Mouse (Mus musculus) heart, embryonic 14.5 days (tissue): ENCODE data around the gene Aspdh. TPM values are rescaled to one million over a fixed set of nuclear protein-coding genes. Genes with fewer than 3 reads are reported as not detected.

Experiments
- ATAC-seq: fragments of 200-750 bp; cut with Nextera tagmentation; 2 replicates; pipeline ENCODE4 v1.8.0; 2017; ENCODE audit warnings: low read depth, moderate TSS enrichment; ENCODE audit not compliant: insufficient number of reproducible peaks, insufficient read depth, low FRiP score
- H3K27ac ChIP-seq, 2 experiments: fragments of 200-500 bp in 1 of 2; fragments of 300-500 bp in 1 of 2; sonication (generic) in 1 of 2; replicated peaks in 1 of 2; 2 replicates each; pipeline ENCODE4 v1.5.1; 2012 to 2014; ENCODE audit warnings: low read depth in 2 of 2, low read length in 2 of 2, control low read depth in 1 of 2, mild to moderate bottlenecking in 1 of 2, mixed read lengths in 1 of 2; ENCODE audit not compliant: control insufficient read depth in 1 of 2, insufficient read depth in 1 of 2
- H3K27me3 ChIP-seq: fragments of 300-500 bp; sonication (generic); 2 replicates; pipeline ENCODE4 v1.6.1; 2014; ENCODE audit warnings: mild to moderate bottlenecking, low read length, control low read depth; ENCODE audit not compliant: control insufficient read depth, insufficient read depth
- H3K36me3 ChIP-seq: fragments of 300-500 bp; sonication (generic); 2 replicates; pipeline ENCODE4 v1.6.1; 2014; ENCODE audit warnings: mild to moderate bottlenecking, control low read depth, low read length, mixed read lengths; ENCODE audit not compliant: control insufficient read depth, insufficient read depth
- H3K4me1 ChIP-seq, 2 experiments: fragments of 200-500 bp in 1 of 2; fragments of 300-500 bp in 1 of 2; sonication (generic) in 1 of 2; 2 replicates each; pipeline ENCODE4 v1.6.1; 2012 to 2014; ENCODE audit warnings: low read length in 2 of 2, control low read depth in 1 of 2, mixed read lengths in 1 of 2; ENCODE audit not compliant: control insufficient read depth in 2 of 2, insufficient read depth in 2 of 2
- H3K4me2 ChIP-seq: fragments of 300-500 bp; sonication (generic); 2 replicates; pipeline ENCODE4 v1.6.1; 2014; ENCODE audit warnings: mild to moderate bottlenecking, low read length
- H3K4me3 ChIP-seq, 2 experiments: fragments of 200-500 bp in 1 of 2; fragments of 300-500 bp in 1 of 2; sonication (generic) in 1 of 2; 2 replicates each; pipeline ENCODE4 v1.5.1; 2012 to 2014; ENCODE audit warnings: low read length in 2 of 2, mild to moderate bottlenecking in 2 of 2, control low read depth in 1 of 2, low read depth in 1 of 2, moderate library complexity in 1 of 2; ENCODE audit not compliant: control insufficient read depth in 1 of 2, insufficient read depth in 1 of 2
- H3K9ac ChIP-seq: fragments of 300-500 bp; sonication (generic); 2 replicates; pipeline ENCODE4 v1.6.1; 2014; ENCODE audit warnings: mild to moderate bottlenecking, low read length
- H3K9me3 ChIP-seq: fragments of 300-500 bp; sonication (generic); 2 replicates; pipeline ENCODE4 v1.6.1; 2016; ENCODE audit warnings: low read length, control low read depth; ENCODE audit not compliant: control insufficient read depth
- WGBS: fragments of 180-500 bp; shearing (Covaris S2); extraction: QIAGEN DNeasy Blood & Tissue Kit; methylation state at CpG from one replicate; pipeline ENCODE4 v1.1.7; 2014; 5-methylcytosine and 5-hydroxymethylcytosine counted together
- polyA plus RNA-seq: library from polyadenylated mRNA; unstranded; fragments of >200 nt; fragmentation: Nextera tagmentation; extraction: Ambion mirVana; gene quantifications from 2 replicates; pipeline ENCODE4 v1.2.1, GENCODE M21; 2014

Aspdh gene
- polyA plus RNA-seq, 1 experiment from 2014 or later = 0.34 TPM

DNA sequence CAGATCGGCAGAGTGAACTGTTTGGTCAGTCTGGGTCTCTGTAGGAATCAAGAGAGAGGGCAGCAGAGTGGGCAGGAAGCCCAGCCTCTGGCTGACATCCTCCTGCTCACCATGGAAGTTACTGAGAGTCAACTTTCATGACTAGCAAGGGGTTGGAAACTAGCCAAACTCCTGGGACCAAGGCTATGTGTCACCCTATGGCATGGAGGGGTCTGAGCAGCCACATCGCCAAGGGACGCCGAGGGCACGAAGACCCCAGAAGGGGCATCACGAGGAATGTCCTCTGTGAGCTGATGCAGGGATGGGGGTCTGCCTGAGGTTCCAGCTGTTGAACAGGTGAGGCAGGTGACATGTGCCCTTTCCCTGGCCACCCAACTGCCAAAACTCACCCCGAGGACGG lies 23.4 kb downstream of the Aspdh start:
- no peak for ATAC-seq
- WGBS = 88% methylated on average over 8 of the region's 8 CpGs
- Histone ChIP-seq H3K4me1 (peaks cover 2 to 12% of the 10 kb centered on the region in 2 experiments; a peak in 1 of 4 replicates), H3K4me2 (no peak overlapping the region), H3K36me3 (peaks cover 75% of the 10 kb centered on the region), H3K9ac (no peak overlapping the region), H3K27me3 (no peaks in the 10 kb centered on the region), H3K4me3 (no peak overlapping the region), H3K27ac (no peak overlapping the region), H3K9me3 (no peaks in the 10 kb centered on the region)

DNA sequence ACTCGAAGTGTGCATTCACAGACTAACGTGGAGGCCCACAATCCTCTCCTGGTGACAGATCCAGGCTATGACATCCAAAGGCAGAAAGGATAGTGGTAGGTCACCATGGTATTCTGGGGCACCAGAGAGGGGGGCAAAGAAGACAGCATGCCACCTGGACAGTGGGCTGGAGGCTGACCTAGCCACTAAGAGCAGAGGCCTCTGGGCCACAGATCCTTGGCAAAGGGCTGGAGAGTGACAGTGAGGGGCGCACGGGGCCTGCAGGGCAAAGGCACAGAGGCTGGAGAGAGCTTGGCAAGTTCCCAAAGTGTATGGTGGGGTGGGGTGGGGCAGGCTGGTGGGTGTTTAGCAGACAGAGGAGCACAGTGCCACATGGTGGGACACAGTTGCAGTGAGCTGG lies 25.1 kb downstream of the Aspdh start:
- H3K36me3 ChIP-seq = peaks cover 69% of the 10 kb centered on the region
- no peak overlapping the region for H3K27ac ChIP-seq
- no peaks in the 10 kb centered on the region for H3K27me3 ChIP-seq
- no peak for ATAC-seq
- H3K9ac ChIP-seq = no peak overlapping the region
- peaks cover 5 to 13% of the 10 kb centered on the region in 2 experiments for H3K4me1 ChIP-seq
- 71% methylated on average over 4 of the region's 4 CpGs for WGBS
- no peak overlapping the region for H3K4me2 ChIP-seq
- no peak overlapping the region for H3K4me3 ChIP-seq
- H3K9me3 ChIP-seq = no peaks in the 10 kb centered on the region

DNA sequence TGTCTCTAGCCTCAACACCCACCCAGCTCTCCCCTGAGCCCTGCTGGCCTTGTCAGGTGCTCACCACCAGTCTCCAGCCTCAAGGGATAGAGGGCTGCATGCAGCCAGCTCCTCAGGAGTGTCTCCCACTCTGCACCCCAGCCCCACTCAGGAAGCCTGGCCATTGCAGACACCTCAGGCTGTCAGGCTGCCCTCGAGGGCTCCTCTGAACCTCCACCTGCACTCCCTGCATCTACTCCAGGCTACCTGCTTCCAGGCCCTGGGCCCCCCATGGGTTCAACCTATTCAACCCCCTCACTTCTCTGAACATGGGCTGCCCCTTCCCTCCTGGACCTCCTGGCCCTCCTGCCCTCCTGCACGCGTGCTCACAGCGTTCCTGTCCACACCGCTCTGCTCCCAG lies 26.2 kb downstream of the Aspdh start:
- Histone ChIP-seq H3K9me3 (no peaks in the 10 kb centered on the region), H3K4me2 (no peak overlapping the region), H3K9ac (no peak overlapping the region), H3K27ac (no peak overlapping the region), H3K4me1 (peaks cover 9 to 18% of the 10 kb centered on the region in 2 experiments), H3K36me3 (peaks cover 60% of the 10 kb centered on the region), H3K27me3 (no peaks in the 10 kb centered on the region), H3K4me3 (no peak overlapping the region)
- no peak for ATAC-seq
- WGBS = 94% methylated on average over 5 of the region's 5 CpGs

DNA sequence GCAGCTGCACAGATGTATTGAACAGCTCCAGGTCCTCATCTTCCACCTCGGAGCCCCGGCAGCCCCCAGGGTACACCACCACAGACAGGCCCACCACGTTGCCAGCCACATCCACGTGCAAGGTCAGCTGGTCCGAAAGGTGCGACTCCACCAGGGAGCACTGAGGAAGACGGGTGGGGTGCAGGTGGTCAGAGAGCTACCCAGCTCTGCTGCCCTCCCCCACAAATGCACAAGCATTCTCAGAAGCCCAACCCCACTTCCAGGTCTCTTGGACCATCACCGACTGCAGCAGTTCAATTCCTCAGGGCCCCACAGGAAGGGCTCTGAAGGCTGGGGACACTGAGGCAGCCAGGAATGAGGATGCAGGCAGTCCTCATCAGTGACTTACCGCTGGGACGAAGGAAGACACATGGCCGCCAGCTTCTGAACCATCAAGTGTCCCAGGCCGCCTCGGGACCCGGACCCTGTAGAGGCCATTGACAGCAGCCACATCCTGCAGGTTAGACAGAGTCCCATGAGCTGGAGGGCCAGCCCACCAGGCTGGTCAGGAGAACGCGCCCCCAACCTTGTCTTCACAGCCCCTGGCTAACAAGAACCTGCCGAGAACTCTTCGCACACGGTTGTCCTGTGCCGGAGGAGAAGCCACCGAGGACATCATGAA lies 27.1 kb downstream of the Aspdh start:
- 93% methylated on average over 21 of the region's 21 CpGs for WGBS
- H3K4me1 ChIP-seq = peaks cover 9 to 13% of the 10 kb centered on the region in 2 experiments
- H3K4me2 ChIP-seq = no peak overlapping the region
- no peak for ATAC-seq
- H3K27ac ChIP-seq = no peak overlapping the region
- H3K36me3 ChIP-seq = peaks cover 60% of the 10 kb centered on the region
- H3K9ac ChIP-seq = no peak overlapping the region
- H3K27me3 ChIP-seq = no peaks in the 10 kb centered on the region
- H3K4me3 ChIP-seq = no peak overlapping the region
- no peaks in the 10 kb centered on the region for H3K9me3 ChIP-seq

DNA sequence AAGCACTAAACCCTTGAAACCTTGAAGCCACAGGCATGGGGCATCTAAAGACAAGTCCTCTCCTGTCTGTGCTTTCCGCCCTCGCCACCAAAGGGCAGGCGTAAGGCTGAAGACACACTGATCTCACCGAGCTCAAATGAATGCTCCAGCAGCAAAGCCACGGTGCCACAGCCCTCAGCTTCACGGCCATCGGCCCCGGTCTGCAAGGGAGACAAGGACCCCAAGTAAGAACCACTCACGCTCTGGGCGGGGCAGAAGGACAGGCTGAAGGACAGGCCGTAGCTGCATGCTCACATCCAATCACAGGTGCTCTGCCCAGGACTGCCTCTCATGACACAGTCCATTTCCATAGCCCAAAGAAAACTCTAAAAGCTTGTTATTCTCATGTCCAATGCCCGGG lies 29.5 kb downstream of the Aspdh start:
- no peaks in the 10 kb centered on the region for H3K9me3 ChIP-seq
- H3K9ac ChIP-seq = no peak overlapping the region
- 0 out of 2 replicates have a peak, but pooled peaks cover 4% of the 10 kb centered on the region for H3K27me3 ChIP-seq
- H3K36me3 ChIP-seq = peaks cover 46% of the 10 kb centered on the region
- H3K4me3 ChIP-seq = no peak overlapping the region
- H3K27ac ChIP-seq = no peak overlapping the region
- no peak for ATAC-seq
- WGBS = 87% methylated on average over 12 of the region's 12 CpGs
- peaks cover 9 to 13% of the 10 kb centered on the region in 2 experiments for H3K4me1 ChIP-seq
- no peak overlapping the region for H3K4me2 ChIP-seq

DNA sequence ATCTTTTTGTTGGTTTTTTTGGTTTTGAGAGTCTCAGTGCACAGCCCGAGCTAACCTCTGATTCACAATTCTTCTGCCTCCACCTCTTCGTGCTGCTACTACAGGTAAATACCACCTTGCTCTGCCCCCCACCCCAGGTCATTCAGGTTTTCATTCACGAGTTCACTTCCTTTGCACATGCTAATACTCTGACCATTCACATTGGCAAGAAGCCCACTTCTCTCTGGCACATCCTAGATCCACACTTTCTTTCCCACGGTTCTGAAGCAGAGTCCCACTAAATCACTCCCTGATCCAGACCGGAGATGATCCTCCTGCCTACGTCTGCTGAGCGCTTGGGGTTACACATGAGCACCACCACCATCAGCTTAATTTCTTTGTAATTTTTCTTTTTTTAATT lies 29.9 kb downstream of the Aspdh start:
- Histone ChIP-seq H3K9ac (peak overlapping the region; percentile 83), H3K36me3 (peaks cover 42% of the 10 kb centered on the region), H3K27ac (no peak overlapping the region), H3K4me3 (peak overlapping the region in 1 of 2 experiments; percentile 76; a peak in 1 of 4 replicates), H3K4me2 (peak overlapping the region; percentile 85), H3K4me1 (peaks cover 9 to 11% of the 10 kb centered on the region in 2 experiments), H3K9me3 (no peaks in the 10 kb centered on the region), H3K27me3 (0 out of 2 replicates have a peak, but pooled peaks cover 7% of the 10 kb centered on the region)
- ATAC-seq = no peak
- WGBS = 85% methylated on average over 7 of the region's 7 CpGs

DNA sequence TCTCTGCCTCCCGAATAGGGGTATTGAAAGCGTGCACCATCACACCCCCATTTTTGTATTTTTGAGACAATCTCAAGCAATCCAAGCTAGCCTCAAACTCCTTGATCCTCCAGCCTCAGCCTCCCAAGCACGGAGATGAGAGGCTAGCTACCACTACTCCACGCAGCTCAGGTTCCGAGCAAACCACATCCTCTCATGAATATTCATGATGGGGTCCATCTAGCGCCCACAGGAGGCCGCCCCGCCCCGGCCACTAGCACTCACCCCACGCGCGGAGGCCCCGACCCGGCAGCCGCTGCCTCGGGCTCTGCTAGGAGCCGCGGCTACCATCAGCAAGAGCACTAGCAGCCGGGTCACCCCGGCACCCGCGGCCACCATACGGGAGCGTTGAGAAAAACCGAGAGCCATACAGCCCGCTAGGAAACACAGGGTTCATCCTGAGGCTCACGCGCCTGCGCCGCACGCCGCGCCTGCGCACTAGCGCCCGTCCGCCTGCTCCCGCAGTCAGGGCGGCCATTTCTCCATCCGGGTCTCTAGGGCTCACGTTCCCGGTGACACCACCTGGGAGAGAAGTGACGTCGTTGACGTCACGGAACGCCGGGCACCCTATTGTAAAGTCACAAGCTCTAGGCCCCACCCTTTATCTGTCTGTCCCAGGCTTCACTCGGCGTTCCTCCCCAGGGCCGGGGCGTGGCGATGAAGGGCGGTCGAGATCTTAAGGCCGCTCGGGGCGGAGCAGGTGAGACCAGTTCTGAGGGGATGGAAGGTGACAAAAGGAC lies 31.0 kb downstream of the Aspdh start, which contains the start of the genes Emc10 and Fam71e1:
Gene Emc10 (minus strand): TSS at position 538 of the 779 bp plus-strand sequence.
Gene Fam71e1 (plus strand): TSS at position 590 of the 779 bp plus-strand sequence.
- Histone ChIP-seq H3K27ac (peak within 1 kb of the TSS; percentile 79 to 91), H3K4me2 (peak within 1 kb of the TSS; percentile 85), H3K9ac (peak within 1 kb of the TSS; percentile 83), H3K4me1 (peaks cover 7 to 8% of the 10 kb centered on the region in 2 experiments), H3K4me3 (peak within 1 kb of the TSS; percentile 69 to 76), H3K36me3 (peaks cover 31% of the 10 kb centered on the region), H3K27me3 (peaks cover 9% of the 10 kb centered on the region; the same call in 1 of the 2 replicates), H3K9me3 (no peaks in the 10 kb centered on the region)
- WGBS = under 1% methylated on average over 58 of the region's 58 CpGs
- ATAC-seq = peak; percentile 91
